Mouse (Mus musculus) bone marrow macrophage, adult 2 months (primary cell): ENCODE measurements around the gene Trim33.

Experiments used
- CTCF ChIP-seq: IDR thresholded peaks from 2 replicates; pipeline ENCODE4 v1.5.1; 2012; ENCODE audit warnings: low read depth, mild to moderate bottlenecking, low read length, moderate library complexity
- POLR2A ChIP-seq: IDR thresholded peaks from 2 replicates; pipeline ENCODE4 v1.6.1; 2012; ENCODE audit warnings: mild to moderate bottlenecking, low read depth, low read length, borderline replicate concordance

DNA sequence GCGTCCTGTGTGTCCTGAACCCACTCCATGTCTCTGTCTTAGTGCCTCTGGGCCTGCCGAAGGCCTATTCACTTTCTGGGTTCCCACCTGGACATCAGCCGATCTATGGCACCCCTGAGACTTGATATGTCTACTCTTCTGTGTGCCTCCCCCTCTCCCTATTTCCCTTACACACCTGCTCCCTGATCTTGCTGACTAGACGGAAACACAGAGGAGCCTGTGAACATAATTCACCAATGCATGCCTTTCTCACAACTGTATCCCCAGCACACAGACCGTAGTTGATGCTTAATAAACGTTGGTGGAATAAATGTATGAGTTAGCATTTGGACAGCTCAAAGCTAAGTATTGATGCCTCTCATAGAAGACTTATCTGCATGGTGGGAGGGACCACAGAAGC is 121.7 kb downstream of the Trim33 start:
- TF ChIP-seq POLR2A: no peak
- TF ChIP-seq CTCF: no peak
